Mouse (Mus musculus) lung, embryonic 16.5 days (tissue): ENCODE measurements around the gene Bud13. TPM values are rescaled to one million over a fixed set of nuclear protein-coding genes. Genes with fewer than 3 reads are reported as not detected.

Experiments used
- ATAC-seq: fragments of 200-750 bp; cut with Nextera tagmentation; 2 replicates; pipeline ENCODE4 v1.8.0; 2017; ENCODE audit warnings: low read depth, mild to moderate bottlenecking, moderate library complexity
- H3K27ac ChIP-seq: fragments of 300-500 bp; sonication (generic); 2 replicates; pipeline ENCODE4 v1.5.1; 2014; ENCODE audit warnings: mild to moderate bottlenecking, control low read depth, low read length
- H3K27me3 ChIP-seq: fragments of 300-500 bp; sonication (generic); 2 replicates; pipeline ENCODE4 v1.6.1; 2014; ENCODE audit warnings: low read depth, low read length, mixed read lengths; ENCODE audit not compliant: control insufficient read depth, insufficient read depth
- H3K36me3 ChIP-seq: fragments of 300-500 bp; sonication (generic); 2 replicates; pipeline ENCODE4 v1.6.1; 2014; ENCODE audit warnings: low read length; ENCODE audit not compliant: control insufficient read depth, insufficient read depth
- H3K4me1 ChIP-seq: fragments of 300-500 bp; sonication (generic); replicated peaks from 2 replicates; pipeline ENCODE4 v1.6.1; 2014; ENCODE audit warnings: low read length, mixed read lengths; ENCODE audit not compliant: control insufficient read depth, insufficient read depth
- H3K4me2 ChIP-seq: fragments of 300-500 bp; sonication (generic); 2 replicates; pipeline ENCODE4 v1.6.1; 2014; ENCODE audit warnings: low read depth, low read length, control low read depth
- H3K4me3 ChIP-seq: fragments of 300-500 bp; sonication (generic); 2 replicates; pipeline ENCODE4 v1.5.1; 2014; ENCODE audit warnings: mild to moderate bottlenecking, low read length, control low read depth
- H3K9ac ChIP-seq: fragments of 300-500 bp; sonication (generic); 2 replicates; pipeline ENCODE4 v1.6.1; 2014; ENCODE audit warnings: low read length, control low read depth
- H3K9me3 ChIP-seq: fragments of 300-500 bp; sonication (generic); 2 replicates; pipeline ENCODE4 v1.6.1; 2016; ENCODE audit warnings: low read length; ENCODE audit not compliant: control insufficient read depth
- WGBS: fragments of 180-500 bp; shearing (Covaris S2); extraction: QIAGEN DNeasy Blood & Tissue Kit; methylation state at CpG from one replicate; pipeline ENCODE4 v1.1.7; 2014; 5-methylcytosine and 5-hydroxymethylcytosine counted together
- polyA plus RNA-seq: library from polyadenylated mRNA; unstranded; fragments of >200 nt; fragmentation: Nextera tagmentation; extraction: Ambion mirVana; gene quantifications from 2 replicates; pipeline ENCODE4 v1.2.1, GENCODE M21; 2015

Bud13 gene
- polyA plus RNA-seq, 1 experiment from 2014 or later: 26.8 TPM

GRCm38 (mm10) chr9:46272070-46272469, 10.7 kb upstream of the Bud13 start:
- Histone ChIP-seq H3K4me2 (peak overlapping the region; percentile 63; the same call in 1 of the 2 replicates), H3K4me1 (peaks cover 6% of the 10 kb centered on the region), H3K27me3 (peaks cover 9% of the 10 kb centered on the region), H3K36me3 (peaks cover 18% of the 10 kb centered on the region), H3K27ac (no peak overlapping the region), H3K9ac (no peak overlapping the region), H3K4me3 (no peak overlapping the region; the same call in 1 of the 2 replicates), H3K9me3 (no peaks in the 10 kb centered on the region)
- 74% methylated on average over 9 of the region's 9 CpGs for WGBS
- no peak for ATAC-seq

- Histone ChIP-seq H3K27ac (peak within 1 kb of the TSS; percentile 45; the same call in 1 of the 2 replicates), H3K36me3 (peaks cover 21% of the 10 kb centered on the region), H3K27me3 (peaks cover 9% of the 10 kb centered on the region), H3K4me3 (peak within 1 kb of the TSS; percentile 82), H3K4me1 (peaks cover 6% of the 10 kb centered on the region), H3K9me3 (no peaks in the 10 kb centered on the region), H3K4me2 (peak within 1 kb of the TSS; percentile 79), H3K9ac (peak within 1 kb of the TSS; percentile 72)
- 5% methylated on average over 45 of the region's 45 CpGs for WGBS
- peak; percentile 96 for ATAC-seq
These were observed 9.9 kb upstream of the Bud13 start, which contains the start of gene Zpr1 for GRCm38 (mm10) chr9:46272677-46273454. TSS of gene Zpr1 (plus strand) at chr9:46273064.

- H3K4me1 ChIP-seq: peaks cover 6% of the 10 kb centered on the region
- H3K27ac ChIP-seq: no peak overlapping the region
- ATAC-seq: no peak
These were observed 8.3 kb upstream of the Bud13 start for GRCm38 (mm10) chr9:46274494-46274893.

GRCm38 (mm10) chr9:46298381-46298780, 15.6 kb downstream of the Bud13 start:
- Histone ChIP-seq H3K36me3 (peaks cover 26% of the 10 kb centered on the region; the same call in 1 of the 2 replicates), H3K9me3 (no peaks in the 10 kb centered on the region), H3K4me3 (no peak overlapping the region), H3K9ac (no peak overlapping the region), H3K27me3 (no peaks in the 10 kb centered on the region), H3K27ac (no peak overlapping the region), H3K4me2 (no peak overlapping the region), H3K4me1 (no peaks in the 10 kb centered on the region)
- ATAC-seq: no peak
- 81% methylated on average over 4 of the region's 4 CpGs for WGBS

More at GRCm38 (mm10) chr9:46274494-46274893, 8.3 kb upstream of the Bud13 start:
- Histone ChIP-seq H3K9ac (no peak overlapping the region), H3K27me3 (peaks cover 9% of the 10 kb centered on the region), H3K36me3 (peaks cover 26% of the 10 kb centered on the region), H3K4me2 (no peak overlapping the region), H3K9me3 (no peaks in the 10 kb centered on the region), H3K4me3 (no peak overlapping the region)
- WGBS: 78% methylated on average over 9 of the region's 9 CpGs

GRCm38 (mm10) chr9:46302142-46302541, 19.3 kb downstream of the Bud13 start:
- Histone ChIP-seq H3K9ac (no peak overlapping the region), H3K4me2 (no peak overlapping the region), H3K27me3 (no peaks in the 10 kb centered on the region), H3K4me3 (no peak overlapping the region), H3K9me3 (no peaks in the 10 kb centered on the region), H3K27ac (no peak overlapping the region), H3K4me1 (no peaks in the 10 kb centered on the region), H3K36me3 (peaks cover 13% of the 10 kb centered on the region; the same call in 1 of the 2 replicates)
- peak; percentile 61; the same call in 1 of the 2 replicates for ATAC-seq
- 13% methylated on average over 2 of the region's 2 CpGs for WGBS

- Histone ChIP-seq H3K4me2 (no peak overlapping the region), H3K27me3 (no peaks in the 10 kb centered on the region), H3K4me3 (no peak overlapping the region), H3K9ac (no peak overlapping the region), H3K36me3 (no peaks in the 10 kb centered on the region), H3K4me1 (no peaks in the 10 kb centered on the region), H3K9me3 (no peaks in the 10 kb centered on the region), H3K27ac (no peak overlapping the region)
- 11% methylated on average over 7 of the region's 7 CpGs for WGBS
- no peak for ATAC-seq
These were observed 26.3 kb downstream of the Bud13 start for GRCm38 (mm10) chr9:46309121-46309520.

- H3K4me1 ChIP-seq: no peaks in the 10 kb centered on the region
- H3K4me2 ChIP-seq: no peak overlapping the region
- H3K4me3 ChIP-seq: no peak overlapping the region
- no peaks in the 10 kb centered on the region for H3K36me3 ChIP-seq
- 8% methylated on average over 4 of the region's 4 CpGs for WGBS
- no peaks in the 10 kb centered on the region for H3K9me3 ChIP-seq
- peak; percentile 54 for ATAC-seq
- H3K27ac ChIP-seq: no peak overlapping the region
- no peaks in the 10 kb centered on the region for H3K27me3 ChIP-seq
- H3K9ac ChIP-seq: no peak overlapping the region
These were observed 31.7 kb downstream of the Bud13 start for GRCm38 (mm10) chr9:46314507-46314906.

GRCm38 (mm10) chr9:46314921-46315320, 32.1 kb downstream of the Bud13 start:
- 41% methylated on average over 2 of the region's 2 CpGs for WGBS
- ATAC-seq: no peak
- Histone ChIP-seq H3K4me2 (no peak overlapping the region), H3K4me3 (no peak overlapping the region), H3K27me3 (no peaks in the 10 kb centered on the region), H3K36me3 (no peaks in the 10 kb centered on the region), H3K27ac (no peak overlapping the region), H3K9me3 (no peaks in the 10 kb centered on the region), H3K9ac (no peak overlapping the region), H3K4me1 (no peaks in the 10 kb centered on the region)

GRCm38 (mm10) chr9:46315807-46316365, 33.1 kb downstream of the Bud13 start:
- no peak overlapping the region for H3K9ac ChIP-seq
- no peaks in the 10 kb centered on the region for H3K4me1 ChIP-seq
- no peaks in the 10 kb centered on the region for H3K36me3 ChIP-seq
- H3K27ac ChIP-seq: no peak overlapping the region
- no peaks in the 10 kb centered on the region for H3K9me3 ChIP-seq
- H3K4me3 ChIP-seq: no peak overlapping the region
- ATAC-seq: no peak
- no peaks in the 10 kb centered on the region for H3K27me3 ChIP-seq
- 56% methylated on average over 11 of the region's 11 CpGs for WGBS
- no peak overlapping the region for H3K4me2 ChIP-seq
